Mouse (Mus musculus): ENCODE results near the gene Tefm. TPM values are rescaled to one million over a fixed set of nuclear protein-coding genes. Genes with fewer than 3 reads are reported as not detected.

Gene Tefm
- polyA plus RNA-seq, 1 experiment: 0.44 TPM

DNA sequence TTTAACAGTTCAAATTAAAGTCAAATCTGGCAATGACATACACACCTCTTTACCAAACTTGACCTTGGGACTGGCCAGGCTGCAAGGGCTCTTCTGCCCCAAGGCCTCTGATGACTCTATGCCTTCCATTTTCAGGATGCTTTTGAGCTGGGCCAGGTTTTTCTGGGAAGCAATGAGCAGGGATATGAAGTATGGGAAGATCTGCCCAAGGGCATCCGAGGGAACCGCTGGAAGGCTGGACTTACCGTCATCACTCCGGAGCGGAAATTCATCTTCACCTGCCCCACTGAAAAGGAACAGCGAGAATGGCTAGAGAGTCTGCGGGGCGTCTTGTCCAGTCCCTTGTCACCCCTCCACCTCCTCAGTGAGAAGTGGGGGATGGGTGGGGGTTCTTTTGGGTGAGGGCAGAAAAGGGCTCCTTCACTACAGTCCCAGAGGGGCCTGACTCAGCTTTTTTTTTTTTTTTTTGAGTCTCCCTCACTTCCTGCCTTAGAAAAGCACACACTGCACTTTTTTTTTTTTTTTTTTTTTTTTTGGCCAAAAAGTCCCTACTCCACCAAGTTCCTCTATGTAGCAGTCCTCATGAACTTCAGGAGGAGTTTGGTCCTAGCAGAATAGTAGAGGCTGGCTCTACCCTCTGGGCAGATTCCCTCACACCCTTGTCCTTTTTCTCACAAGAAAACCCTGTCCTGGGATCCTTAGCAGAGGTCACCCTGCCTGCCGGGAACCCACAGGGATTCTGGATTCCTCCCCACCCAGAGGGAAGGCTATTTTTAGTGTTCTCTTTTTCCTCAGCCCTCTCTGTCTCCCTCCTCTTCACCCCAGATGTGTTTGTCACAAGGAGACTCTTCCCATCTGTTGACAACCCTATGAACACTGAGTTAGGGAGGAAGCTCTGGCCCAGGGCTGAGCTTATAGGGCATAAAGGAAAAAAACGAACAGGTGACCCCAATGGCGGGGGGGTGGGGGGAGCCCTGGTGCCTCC lies 35.2 kb upstream of the Tefm start:
- peaks cover 3% of the 10 kb centered on the region for H3K27me3 ChIP-seq (replicated peaks)
- H3K9me3 ChIP-seq: no peaks in the 10 kb centered on the region
- H3K4me1 ChIP-seq: peaks cover 62% of the 10 kb centered on the region
- TF ChIP-seq GATA1 (IDR thresholded peaks at IDR 0.05; ENCODE audit: borderline replicate concordance, low read length) (no peak), FLI1 (IDR thresholded peaks at IDR 0.05; ENCODE audit: low read length) (no peak)
- H3K4me3 ChIP-seq (replicated peaks): no peak overlapping the region
- H3K36me3 ChIP-seq (replicated peaks; ENCODE audit: low read length): peaks cover 3% of the 10 kb centered on the region

GRCm38 (mm10) chr11:80173963-80174670 lies 32.1 kb upstream of the Tefm start:
- H3K27me3 ChIP-seq (replicated peaks): peaks cover 3% of the 10 kb centered on the region
- no peak overlapping the region for H3K4me3 ChIP-seq (replicated peaks)
- peaks cover 3% of the 10 kb centered on the region for H3K36me3 ChIP-seq (replicated peaks; ENCODE audit: low read length)
- H3K9me3 ChIP-seq: no peaks in the 10 kb centered on the region
- no peak for TF ChIP-seq FLI1 (IDR thresholded peaks at IDR 0.05; ENCODE audit: low read length)
- TF ChIP-seq GATA1 (IDR thresholded peaks at IDR 0.05; ENCODE audit: borderline replicate concordance, low read length): no peak
- H3K4me1 ChIP-seq: peaks cover 91% of the 10 kb centered on the region

DNA sequence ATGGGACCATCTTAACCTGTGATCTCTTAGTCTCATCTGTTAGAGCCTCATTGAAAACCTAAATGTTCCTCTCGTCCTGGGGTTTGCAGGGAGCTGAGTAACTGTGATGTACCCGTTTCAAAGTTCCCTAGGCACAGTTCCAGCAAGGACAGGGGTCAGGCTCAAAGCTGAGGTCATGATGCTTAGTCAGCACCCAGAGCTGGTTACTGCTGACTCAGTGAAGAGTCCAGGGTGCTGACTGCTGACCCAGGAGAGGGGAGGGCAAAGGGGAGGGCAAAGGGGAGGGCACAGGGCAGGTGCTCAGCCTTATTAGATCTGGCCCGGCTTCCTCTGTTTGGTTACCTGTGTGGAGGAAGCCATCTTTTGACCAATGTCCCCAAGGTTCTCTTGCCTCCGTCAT lies 29.9 kb upstream of the Tefm start:
- Histone ChIP-seq H3K27me3 (replicated peaks) (peaks cover 3% of the 10 kb centered on the region), H3K4me3 (replicated peaks) (no peak overlapping the region), H3K9me3 (no peaks in the 10 kb centered on the region), H3K36me3 (replicated peaks; ENCODE audit: low read length) (no peaks in the 10 kb centered on the region), H3K4me1 (peaks cover 81% of the 10 kb centered on the region)
- no peak for TF ChIP-seq GATA1 (IDR thresholded peaks at IDR 0.05; ENCODE audit: borderline replicate concordance, low read length)
- TF ChIP-seq FLI1 (IDR thresholded peaks at IDR 0.05; ENCODE audit: low read length): no peak

GRCm38 (mm10) chr11:80170351-80170750 lies 28.4 kb upstream of the Tefm start:
- peaks cover 6% of the 10 kb centered on the region for H3K9me3 ChIP-seq
- TF ChIP-seq FLI1 (IDR thresholded peaks at IDR 0.05; ENCODE audit: low read length) (no peak), GATA1 (IDR thresholded peaks at IDR 0.05; ENCODE audit: borderline replicate concordance, low read length) (no peak)
- H3K27me3 ChIP-seq (replicated peaks): peaks cover 10% of the 10 kb centered on the region
- H3K4me1 ChIP-seq: peaks cover 71% of the 10 kb centered on the region
- H3K4me3 ChIP-seq (replicated peaks): peak overlapping the region; percentile 35
- peaks cover 8% of the 10 kb centered on the region for H3K36me3 ChIP-seq (replicated peaks; ENCODE audit: low read length)

DNA sequence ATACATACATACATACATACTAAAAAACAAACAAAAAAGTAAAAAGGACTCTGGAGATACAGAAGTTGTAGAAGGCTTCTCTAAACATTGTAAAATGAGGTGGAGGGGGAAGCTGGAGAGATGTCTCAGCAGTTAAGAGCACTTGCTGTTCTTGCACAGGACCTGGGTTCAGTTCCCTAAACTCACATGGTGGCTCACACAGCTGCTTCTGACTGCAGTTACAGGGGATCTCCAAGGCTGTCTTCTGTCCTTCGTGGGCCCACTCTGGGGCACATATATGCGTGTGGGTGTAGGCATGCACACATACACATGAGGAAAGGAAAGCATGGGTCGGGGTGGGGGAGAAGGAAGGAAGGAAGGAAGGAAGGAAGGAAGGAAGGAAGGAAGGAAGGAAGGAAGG lies 27.7 kb upstream of the Tefm start:
- H3K36me3 ChIP-seq (replicated peaks; ENCODE audit: low read length): peaks cover 8% of the 10 kb centered on the region
- H3K4me1 ChIP-seq: peaks cover 70% of the 10 kb centered on the region
- TF ChIP-seq FLI1 (IDR thresholded peaks at IDR 0.05; ENCODE audit: low read length): no peak
- no peak for TF ChIP-seq GATA1 (IDR thresholded peaks at IDR 0.05; ENCODE audit: borderline replicate concordance, low read length)

DNA sequence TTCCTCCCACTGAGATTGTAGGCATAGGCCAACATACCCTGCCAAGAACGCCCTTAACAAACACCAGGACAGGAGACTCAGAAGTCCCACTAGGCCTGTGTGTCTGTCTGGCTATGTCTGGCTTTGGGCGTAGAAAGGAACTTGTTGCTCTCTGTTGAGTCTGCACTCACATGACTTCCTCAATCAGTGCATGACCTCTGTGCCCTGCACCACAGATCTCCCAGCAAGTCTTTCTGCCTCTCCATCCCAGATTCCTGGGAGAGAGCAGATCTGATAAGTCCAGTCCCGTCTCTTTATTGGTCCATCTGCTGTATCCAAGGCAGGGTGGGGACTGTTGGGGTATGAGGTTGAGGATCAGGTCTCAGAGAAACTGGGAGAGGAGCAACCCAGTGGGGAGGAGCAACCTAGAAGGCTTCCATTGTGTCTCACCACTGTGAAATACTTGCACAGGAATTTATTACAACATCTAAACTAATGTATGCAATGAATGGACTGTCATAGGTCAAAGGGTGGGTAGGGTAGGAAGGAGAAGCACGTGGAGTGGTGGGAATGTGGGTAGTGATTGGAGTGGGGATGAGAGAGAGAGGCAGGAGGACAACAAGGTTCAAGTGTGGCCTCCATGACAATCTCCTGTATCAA lies 26.8 kb upstream of the Tefm start:
- Histone ChIP-seq H3K9me3 (peaks cover 6% of the 10 kb centered on the region), H3K27me3 (replicated peaks) (peaks cover 7% of the 10 kb centered on the region), H3K4me1 (peaks cover 70% of the 10 kb centered on the region), H3K36me3 (replicated peaks; ENCODE audit: low read length) (peaks cover 8% of the 10 kb centered on the region), H3K4me3 (replicated peaks) (no peak overlapping the region)
- no peak for TF ChIP-seq GATA1 (IDR thresholded peaks at IDR 0.05; ENCODE audit: borderline replicate concordance, low read length)
- no peak for TF ChIP-seq FLI1 (IDR thresholded peaks at IDR 0.05; ENCODE audit: low read length)

More for the DNA sequence above, 27.7 kb upstream of the Tefm start:
- H3K9me3 ChIP-seq: peaks cover 6% of the 10 kb centered on the region
- H3K27me3 ChIP-seq (replicated peaks): peaks cover 10% of the 10 kb centered on the region
- peak overlapping the region; percentile 64 for H3K4me3 ChIP-seq (replicated peaks)

- H3K9me3 ChIP-seq: peaks cover 6% of the 10 kb centered on the region
- H3K27me3 ChIP-seq (replicated peaks): peaks cover 7% of the 10 kb centered on the region
- peaks cover 8% of the 10 kb centered on the region for H3K36me3 ChIP-seq (replicated peaks; ENCODE audit: low read length)
- TF ChIP-seq GATA1 (IDR thresholded peaks at IDR 0.05; ENCODE audit: borderline replicate concordance, low read length) (no peak), FLI1 (IDR thresholded peaks at IDR 0.05; ENCODE audit: low read length) (no peak)
- peaks cover 70% of the 10 kb centered on the region for H3K4me1 ChIP-seq
- H3K4me3 ChIP-seq (replicated peaks): no peak overlapping the region
These were observed 26.1 kb upstream of the Tefm start for GRCm38 (mm10) chr11:80168121-80168520.

DNA sequence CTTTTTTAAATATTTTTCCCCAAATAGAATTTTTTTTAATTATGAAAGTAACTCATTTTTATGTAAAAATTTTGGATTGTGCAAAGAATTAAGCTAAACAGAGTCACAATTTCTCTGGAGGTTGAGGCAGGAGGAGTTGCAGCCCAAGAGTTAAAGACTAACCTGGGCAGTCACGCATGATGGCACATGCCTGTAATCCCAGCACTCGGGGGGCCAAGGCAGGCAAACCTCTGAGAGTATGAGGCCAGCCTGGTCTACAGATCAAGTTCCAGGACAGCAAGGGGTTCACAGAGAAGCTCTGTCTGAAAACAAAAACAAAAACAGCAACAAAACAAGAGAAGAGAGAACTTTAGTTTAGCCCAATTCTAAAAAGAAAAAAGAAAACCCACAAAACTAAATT lies 22.2 kb upstream of the Tefm start:
- Histone ChIP-seq H3K27me3 (replicated peaks) (peaks cover 12% of the 10 kb centered on the region), H3K4me3 (replicated peaks) (peak overlapping the region; percentile 56), H3K4me1 (peaks cover 45% of the 10 kb centered on the region), H3K36me3 (replicated peaks; ENCODE audit: low read length) (peaks cover 8% of the 10 kb centered on the region), H3K9me3 (peaks cover 6% of the 10 kb centered on the region)
- TF ChIP-seq GATA1 (IDR thresholded peaks at IDR 0.05; ENCODE audit: borderline replicate concordance, low read length) (no peak), FLI1 (IDR thresholded peaks at IDR 0.05; ENCODE audit: low read length) (no peak)

- Histone ChIP-seq H3K9me3 (peaks cover 6% of the 10 kb centered on the region), H3K36me3 (replicated peaks; ENCODE audit: low read length) (peaks cover 8% of the 10 kb centered on the region), H3K4me3 (replicated peaks) (peak overlapping the region; percentile 81), H3K27me3 (replicated peaks) (peaks cover 18% of the 10 kb centered on the region), H3K4me1 (peaks cover 38% of the 10 kb centered on the region)
- TF ChIP-seq FLI1 (IDR thresholded peaks at IDR 0.05; ENCODE audit: low read length): no peak
- no peak for TF ChIP-seq GATA1 (IDR thresholded peaks at IDR 0.05; ENCODE audit: borderline replicate concordance, low read length)
These were observed 21.6 kb upstream of the Tefm start for GRCm38 (mm10) chr11:80163362-80164116.
